Mouse (Mus musculus): ENCODE measurements at regions not wholly inside any gene's neighbourhood (a gene's known extent, or its start where the extent isn't known, plus 50 kb on each side); places are given as distances from the start of the nearest gene placed in this dataset.

GRCm38 (mm10) chr10:98727130-98727529, 187.1 kb upstream of the Atp2b1 start:
- Histone ChIP-seq H3K9ac (replicated peaks) (no peak overlapping the region), H3K4me3 (replicated peaks) (no peak overlapping the region), H3K27ac (no peak overlapping the region), H3K27me3 (no peaks in the 10 kb centered on the region), H3K4me2 (no peak overlapping the region), H3K9me3 (no peaks in the 10 kb centered on the region), H3K4me1 (replicated peaks) (no peaks in the 10 kb centered on the region), H3K36me3 (no peaks in the 10 kb centered on the region)
- 89% methylated on average over 4 of the region's 4 CpGs for WGBS
- no peak for ATAC-seq (ENCODE audit: insufficient number of reproducible peaks, insufficient read depth, low FRiP score, low TSS enrichment, low read depth)

DNA sequence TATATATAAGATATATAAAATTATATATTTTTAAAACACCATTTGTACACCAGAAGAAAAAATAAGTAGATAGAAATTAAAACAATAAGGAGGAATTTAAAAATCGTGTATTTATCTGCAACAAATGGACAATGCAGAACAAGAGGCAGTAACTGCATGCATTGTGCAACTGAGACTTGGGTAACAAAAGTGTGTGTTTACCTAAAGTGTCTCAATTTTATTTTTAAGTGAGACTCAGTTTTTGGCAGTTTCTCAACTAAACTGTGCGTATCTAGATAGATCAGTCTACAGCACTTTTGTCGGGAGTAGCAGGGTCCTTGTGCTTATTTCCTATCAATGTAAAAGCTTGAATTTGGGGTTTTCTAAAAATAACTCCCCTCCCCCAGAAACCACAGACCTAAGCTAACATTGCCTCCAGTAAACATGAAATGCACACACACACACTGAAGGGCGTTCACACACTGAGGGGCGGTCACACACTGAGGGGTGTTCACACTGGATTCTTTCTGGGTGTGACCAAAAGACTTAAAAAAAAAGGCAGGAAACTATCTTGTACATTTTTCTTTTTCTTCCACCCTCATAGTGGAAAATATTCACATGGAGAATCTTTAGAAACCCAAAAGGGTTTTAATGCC, 185.7 kb upstream of the Atp2b1 start:
- 87% methylated on average over 5 of the region's 5 CpGs for WGBS

GRCm38 (mm10) chr10:98733950-98734585, 180.1 kb upstream of the Atp2b1 start:
- 87% methylated on average over 7 of the region's 7 CpGs for WGBS
- Histone ChIP-seq H3K4me1 (replicated peaks) (no peaks in the 10 kb centered on the region), H3K27me3 (no peaks in the 10 kb centered on the region), H3K4me2 (no peak overlapping the region), H3K9ac (replicated peaks) (no peak overlapping the region), H3K27ac (no peak overlapping the region), H3K9me3 (no peaks in the 10 kb centered on the region), H3K36me3 (no peaks in the 10 kb centered on the region), H3K4me3 (replicated peaks) (no peak overlapping the region)
- no peak for ATAC-seq (ENCODE audit: insufficient number of reproducible peaks, insufficient read depth, low FRiP score, low TSS enrichment, low read depth)

More for the DNA sequence above, 185.7 kb upstream of the Atp2b1 start:
- Histone ChIP-seq H3K27me3 (no peaks in the 10 kb centered on the region), H3K4me2 (no peak overlapping the region), H3K9me3 (no peaks in the 10 kb centered on the region), H3K4me3 (replicated peaks) (no peak overlapping the region), H3K4me1 (replicated peaks) (no peaks in the 10 kb centered on the region), H3K9ac (replicated peaks) (no peak overlapping the region), H3K36me3 (no peaks in the 10 kb centered on the region), H3K27ac (no peak overlapping the region)
- ATAC-seq (ENCODE audit: insufficient number of reproducible peaks, insufficient read depth, low FRiP score, low TSS enrichment, low read depth) = no peak

- no peak overlapping the region for H3K9ac ChIP-seq (replicated peaks)
- H3K36me3 ChIP-seq = no peaks in the 10 kb centered on the region
- 83% methylated on average over 7 of the region's 7 CpGs for WGBS
- no peaks in the 10 kb centered on the region for H3K27me3 ChIP-seq
- ATAC-seq (ENCODE audit: insufficient number of reproducible peaks, insufficient read depth, low FRiP score, low TSS enrichment, low read depth) = no peak
- no peaks in the 10 kb centered on the region for H3K9me3 ChIP-seq
- H3K27ac ChIP-seq = no peak overlapping the region
- no peak overlapping the region for H3K4me2 ChIP-seq
- no peak overlapping the region for H3K4me3 ChIP-seq (replicated peaks)
- peaks cover 17% of the 10 kb centered on the region for H3K4me1 ChIP-seq (replicated peaks)
Measured at GRCm38 (mm10) chr10:98740507-98741147, 173.6 kb upstream of the Atp2b1 start.

DNA sequence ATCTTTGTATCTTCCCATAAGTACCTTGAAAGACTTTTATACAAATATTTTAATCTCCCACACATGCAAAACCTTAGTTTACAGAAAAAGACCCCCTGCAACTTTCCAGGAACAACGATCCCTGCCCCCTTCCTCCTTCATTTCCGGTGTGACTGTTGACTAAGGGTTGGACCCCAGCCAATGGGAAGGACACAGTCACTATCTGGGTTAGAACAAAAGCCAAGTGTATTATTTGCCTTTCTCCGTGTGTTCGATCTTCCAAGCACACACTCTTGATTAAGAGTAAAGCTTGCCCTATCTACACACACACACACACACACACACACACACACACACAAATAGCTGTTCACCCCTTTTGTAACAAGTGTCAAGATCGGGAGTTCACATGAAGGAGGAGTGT, 172.8 kb upstream of the Atp2b1 start:
- Histone ChIP-seq H3K9me3 (no peaks in the 10 kb centered on the region), H3K27ac (no peak overlapping the region), H3K4me1 (replicated peaks) (peaks cover 17% of the 10 kb centered on the region), H3K4me3 (replicated peaks) (no peak overlapping the region), H3K4me2 (no peak overlapping the region), H3K9ac (replicated peaks) (no peak overlapping the region), H3K36me3 (no peaks in the 10 kb centered on the region), H3K27me3 (no peaks in the 10 kb centered on the region)
- ATAC-seq (ENCODE audit: insufficient number of reproducible peaks, insufficient read depth, low FRiP score, low TSS enrichment, low read depth) = no peak
- 74% methylated on average over 5 of the region's 5 CpGs for WGBS

DNA sequence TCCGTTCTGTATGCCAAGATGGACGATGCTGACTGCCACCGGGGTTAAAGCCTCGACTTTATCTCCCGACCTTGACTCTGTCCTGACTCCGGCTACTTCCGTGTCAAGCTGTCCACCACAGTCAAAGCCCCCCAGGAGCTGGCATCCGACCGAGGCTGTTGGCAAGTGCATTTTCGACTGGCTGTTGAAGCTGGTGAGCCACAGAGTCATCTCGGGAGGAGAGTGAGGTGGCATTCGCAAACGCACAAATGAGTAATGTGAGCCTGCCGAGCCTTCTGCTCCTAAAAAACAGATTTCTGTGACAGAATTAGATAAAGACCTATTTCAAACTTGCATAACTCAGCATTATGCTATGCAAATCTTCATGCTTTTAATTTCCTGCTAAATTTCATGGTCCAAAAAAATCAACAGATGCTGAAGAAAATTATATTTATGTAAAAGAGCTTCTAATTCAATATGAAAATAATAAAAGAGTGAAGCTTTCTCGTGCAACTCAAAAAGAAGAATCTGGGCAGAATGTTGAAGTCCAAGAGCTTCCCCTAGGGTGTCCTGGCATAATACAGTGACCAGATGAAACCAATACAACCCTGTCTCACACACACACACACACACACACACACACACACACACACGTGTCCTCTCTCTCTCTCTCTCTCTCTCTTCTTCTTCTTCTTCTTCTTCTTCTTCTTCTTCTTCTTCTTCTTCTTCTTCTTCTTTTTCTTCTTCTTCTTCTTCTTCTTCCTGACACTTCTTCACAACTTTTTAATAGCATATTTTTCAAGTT, 171.2 kb upstream of the Atp2b1 start:
- H3K4me1 ChIP-seq (replicated peaks) = peaks cover 17% of the 10 kb centered on the region
- no peak overlapping the region for H3K9ac ChIP-seq (replicated peaks)
- WGBS = 76% methylated on average over 16 of the region's 16 CpGs
- no peaks in the 10 kb centered on the region for H3K9me3 ChIP-seq
- no peak overlapping the region for H3K4me2 ChIP-seq
- no peaks in the 10 kb centered on the region for H3K36me3 ChIP-seq
- H3K27me3 ChIP-seq = no peaks in the 10 kb centered on the region
- no peak overlapping the region for H3K27ac ChIP-seq
- no peak for ATAC-seq (ENCODE audit: insufficient number of reproducible peaks, insufficient read depth, low FRiP score, low TSS enrichment, low read depth)
- H3K4me3 ChIP-seq (replicated peaks) = no peak overlapping the region

GRCm38 (mm10) chr10:98744246-98744645, 170.0 kb upstream of the Atp2b1 start:
- no peak overlapping the region for H3K27ac ChIP-seq
- no peak overlapping the region for H3K4me3 ChIP-seq (replicated peaks)
- H3K4me1 ChIP-seq (replicated peaks) = peaks cover 28% of the 10 kb centered on the region
- no peak overlapping the region for H3K9ac ChIP-seq (replicated peaks)
- WGBS = 2% methylated on average over 6 of the region's 6 CpGs
- H3K9me3 ChIP-seq = no peaks in the 10 kb centered on the region
- H3K4me2 ChIP-seq = no peak overlapping the region
- ATAC-seq (ENCODE audit: insufficient number of reproducible peaks, insufficient read depth, low FRiP score, low TSS enrichment, low read depth) = peak; percentile 60; the same call in 1 of the 2 replicates
- H3K36me3 ChIP-seq = no peaks in the 10 kb centered on the region
- H3K27me3 ChIP-seq = no peaks in the 10 kb centered on the region

- no peak overlapping the region for H3K4me3 ChIP-seq (replicated peaks)
- H3K27me3 ChIP-seq = no peaks in the 10 kb centered on the region
- H3K4me2 ChIP-seq = peak overlapping the region; percentile 30; the same call in 1 of the 2 replicates
- ATAC-seq (ENCODE audit: insufficient number of reproducible peaks, insufficient read depth, low FRiP score, low TSS enrichment, low read depth) = peak; percentile 60; the same call in 1 of the 2 replicates
- H3K9me3 ChIP-seq = no peaks in the 10 kb centered on the region
- WGBS = 10% methylated on average over 6 of the region's 6 CpGs
- no peak overlapping the region for H3K27ac ChIP-seq
- H3K9ac ChIP-seq (replicated peaks) = no peak overlapping the region
- H3K4me1 ChIP-seq (replicated peaks) = peaks cover 29% of the 10 kb centered on the region
- no peaks in the 10 kb centered on the region for H3K36me3 ChIP-seq
Measured at GRCm38 (mm10) chr10:98744662-98745061, 169.5 kb upstream of the Atp2b1 start.

DNA sequence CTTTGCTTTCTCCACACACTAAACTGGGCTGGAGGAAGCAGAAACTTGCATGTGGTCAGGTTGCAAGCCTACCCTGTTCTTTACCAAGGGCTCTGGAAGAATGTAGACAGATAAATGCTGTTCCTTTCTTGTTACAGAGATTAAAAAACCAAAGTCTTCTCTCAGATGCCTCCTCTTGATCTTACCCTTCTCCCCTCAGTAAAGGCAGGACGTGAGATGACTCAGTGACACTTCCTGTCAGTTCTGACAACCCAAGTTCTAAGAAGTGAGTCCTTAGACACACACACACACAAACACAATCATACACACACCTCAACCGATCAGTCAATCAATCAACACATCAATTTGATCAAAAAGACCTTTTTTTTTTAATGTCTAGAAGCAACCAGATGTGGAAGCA, 168.8 kb upstream of the Atp2b1 start:
- Histone ChIP-seq H3K27ac (no peak overlapping the region), H3K9ac (replicated peaks) (no peak overlapping the region), H3K27me3 (no peaks in the 10 kb centered on the region), H3K4me2 (no peak overlapping the region), H3K9me3 (no peaks in the 10 kb centered on the region), H3K4me1 (replicated peaks) (peaks cover 31% of the 10 kb centered on the region), H3K4me3 (replicated peaks) (no peak overlapping the region), H3K36me3 (no peaks in the 10 kb centered on the region)
- WGBS = 59% methylated on average over 2 of the region's 2 CpGs
- no peak for ATAC-seq (ENCODE audit: insufficient number of reproducible peaks, insufficient read depth, low FRiP score, low TSS enrichment, low read depth)

DNA sequence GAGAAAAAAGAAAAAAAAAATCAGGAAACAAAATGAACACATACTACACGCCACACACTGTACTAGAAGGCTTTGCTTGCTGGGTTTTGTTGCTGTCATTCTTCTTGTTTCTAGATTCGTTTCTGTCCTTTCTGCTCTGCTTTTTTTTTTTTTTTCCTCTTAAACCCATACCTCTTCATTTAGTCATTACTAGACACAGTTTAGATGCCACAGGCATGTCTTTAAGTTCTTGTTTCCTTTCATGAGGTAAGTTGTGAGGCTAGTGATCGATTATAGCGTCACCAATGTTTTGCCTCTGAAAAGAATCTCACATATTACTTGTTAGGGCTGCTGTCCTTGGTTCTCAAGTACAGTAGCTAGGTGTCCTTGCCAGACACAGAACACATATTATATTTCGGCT, 168.3 kb upstream of the Atp2b1 start:
- Histone ChIP-seq H3K36me3 (no peaks in the 10 kb centered on the region), H3K4me3 (replicated peaks) (no peak overlapping the region), H3K27me3 (no peaks in the 10 kb centered on the region), H3K4me2 (no peak overlapping the region), H3K9me3 (no peaks in the 10 kb centered on the region), H3K27ac (no peak overlapping the region), H3K9ac (replicated peaks) (no peak overlapping the region), H3K4me1 (replicated peaks) (peaks cover 31% of the 10 kb centered on the region)
- no peak for ATAC-seq (ENCODE audit: insufficient number of reproducible peaks, insufficient read depth, low FRiP score, low TSS enrichment, low read depth)
- WGBS = 74% methylated on average over 5 of the region's 5 CpGs

Data from limb, embryonic 12.5 days (tissue).